Mouse (Mus musculus) ES-E14 (cell line): ENCODE data around the gene Nars2. TPM values are rescaled to one million over a fixed set of nuclear protein-coding genes. Genes with fewer than 3 reads are reported as not detected.
A peak's percentile ranks its signal among the peaks of the same experiment; 100 is the strongest.

Experiments used
- DNase-seq: peaks from one replicate; pipeline ENCODE4 v3.0.0-alpha.2; 2013; ENCODE audit warnings: low read depth, low spot score
- H3K27ac ChIP-seq: 2 replicates; pipeline ENCODE4 v1.5.1; 2012; ENCODE audit warnings: low read depth, mild to moderate bottlenecking, low read length, moderate library complexity, mixed read lengths; ENCODE audit not compliant: poor library complexity, insufficient read depth, severe bottlenecking
- H3K36me3 ChIP-seq: 2 replicates; pipeline ENCODE4 v1.6.1; 2012; ENCODE audit warnings: mild to moderate bottlenecking, low read length, moderate library complexity, mixed read lengths; ENCODE audit not compliant: control insufficient read depth, poor library complexity, insufficient read depth, severe bottlenecking
- H3K4me1 ChIP-seq, 2 experiments: fragments of 150-350 bp in 1 of 2; sonication (generic) in 1 of 2; 2 replicates each; pipeline ENCODE4 v1.6.1; 2012; ENCODE audit warnings: low read length in 2 of 2, mild to moderate bottlenecking in 1 of 2, mixed read lengths in 1 of 2; ENCODE audit not compliant: control insufficient read depth in 2 of 2, insufficient read depth in 2 of 2, poor library complexity in 1 of 2
- H3K4me3 ChIP-seq, 2 experiments: fragments of 150-350 bp in 1 of 2; sonication (generic) in 1 of 2; 2 replicates each; pipeline ENCODE4 v1.5.1; 2012; ENCODE audit warnings: low read length in 2 of 2, low read depth in 1 of 2, mild to moderate bottlenecking in 1 of 2, mixed read lengths in 1 of 2; ENCODE audit not compliant: insufficient read depth in 1 of 2, poor library complexity in 1 of 2, severe bottlenecking in 1 of 2
- H3K9ac ChIP-seq: 2 replicates; pipeline ENCODE4 v1.6.1; 2012; ENCODE audit warnings: low read depth, mild to moderate bottlenecking, low read length, mixed read lengths; ENCODE audit not compliant: poor library complexity, insufficient read depth, severe bottlenecking
- H3K9me3 ChIP-seq: fragments of 150-350 bp; sonication (generic); 2 replicates; pipeline ENCODE4 v1.6.1; 2012; ENCODE audit warnings: low read depth, mild to moderate bottlenecking, low read length; ENCODE audit not compliant: control insufficient read depth, insufficient read depth
- CHD2 ChIP-seq: IDR thresholded peaks from 2 replicates; pipeline ENCODE4 v1.6.1; 2014; ENCODE audit warnings: mild to moderate bottlenecking, low read depth, low read length, inconsistent platforms
- HCFC1 ChIP-seq: IDR thresholded peaks from 2 replicates; pipeline ENCODE4 v1.6.1; 2012; ENCODE audit warnings: low read length, inconsistent platforms, borderline replicate concordance; ENCODE audit not compliant: insufficient read depth
- MAFK ChIP-seq: IDR thresholded peaks from 2 replicates; pipeline ENCODE4 v1.6.1; 2014; ENCODE audit warnings: mild to moderate bottlenecking, low read depth, low read length, inconsistent platforms; ENCODE audit not compliant: insufficient read depth
- ZC3H11A ChIP-seq: IDR thresholded peaks from 2 replicates; pipeline ENCODE4 v1.6.1; 2012; ENCODE audit warnings: low read depth, mild to moderate bottlenecking, inconsistent platforms, low read length, borderline replicate concordance
- ZNF384 ChIP-seq: IDR thresholded peaks from 2 replicates; pipeline ENCODE4 v1.6.1; 2012; ENCODE audit warnings: low read depth, low read length, inconsistent platforms
- in situ Hi-C, 2 experiments: fragments of 600-800 bp; cut with MboI; formaldehyde crosslinking; loops; one replicate each; pipeline ENCODE4 v1.15.1; 2025; ENCODE audit warnings: low sequenced_read_pairs in 2 of 2, inconsistent platforms in 1 of 2; ENCODE audit not compliant: unreplicated experiment in 2 of 2
- total RNA-seq: library from RNA; depleted of rRNA; stranded (reverse); fragments of 300-350 nt; gene quantifications from 2 replicates; pipeline ENCODE4 v1.2.3, GENCODE M21; 2012

The Nars2 gene
- total RNA-seq, 1 experiment, result 9.0 TPM

DNA sequence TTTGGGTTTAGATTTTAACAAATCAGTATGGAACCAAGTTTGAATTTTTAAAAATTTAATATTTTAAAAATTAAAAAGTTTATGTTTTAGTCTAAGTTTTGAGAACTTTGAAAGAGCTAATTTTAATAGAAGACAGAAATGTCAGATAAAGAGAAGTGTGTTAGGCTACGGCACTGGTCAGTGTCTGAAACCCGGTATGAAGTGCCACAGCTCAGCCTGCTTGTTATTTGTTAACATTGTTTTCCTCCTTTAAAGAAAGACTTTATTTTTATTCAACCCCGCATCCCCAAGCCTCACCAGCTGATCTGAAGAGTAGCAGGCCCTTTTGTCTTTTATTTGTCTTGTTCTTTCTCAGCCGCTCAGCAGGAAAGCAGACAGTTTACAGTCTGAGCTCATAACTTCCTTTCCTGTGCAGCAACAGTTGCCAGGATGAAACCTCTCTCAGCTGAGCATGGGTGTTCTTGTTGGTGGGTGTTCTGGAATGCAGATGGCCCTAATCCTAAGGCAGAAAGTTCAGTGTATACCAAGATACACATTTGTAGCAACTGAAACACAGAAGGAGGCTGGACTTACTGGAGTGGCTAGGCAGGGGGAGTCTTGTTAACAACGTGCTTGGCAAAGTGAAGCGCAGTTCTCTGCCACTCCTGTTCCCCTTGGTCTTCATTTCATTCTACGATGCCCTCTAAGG, 32.5 kb downstream of the Nars2 start:
- Histone ChIP-seq H3K4me1 (peaks cover 3 to 14% of the 10 kb centered on the region in 2 experiments), H3K27ac (no peak overlapping the region; the same call in 1 of the 2 replicates), H3K4me3 (no peak overlapping the region), H3K9ac (no peak overlapping the region), H3K36me3 (0 out of 2 replicates have a peak, but pooled peaks cover 2% of the 10 kb centered on the region), H3K9me3 (no peaks in the 10 kb centered on the region)
- TF ChIP-seq MAFK (no peak), ZNF384 (no peak), ZC3H11A (no peak), HCFC1 (no peak), CHD2 (no peak)
- in situ Hi-C loops, result no loop called here
- DNase-seq, result peak; percentile 27

GRCm38 (mm10) chr7:96985798-96986197, 34.5 kb downstream of the Nars2 start:
- TF ChIP-seq ZNF384, result no peak
- TF ChIP-seq ZC3H11A, result no peak
- no peak for TF ChIP-seq CHD2
- TF ChIP-seq MAFK, result no peak
- TF ChIP-seq HCFC1, result no peak
- DNase-seq, result no peak
- 0 out of 2 replicates have a peak, but pooled peaks cover 2% of the 10 kb centered on the region for H3K36me3 ChIP-seq
- H3K9ac ChIP-seq, result no peak overlapping the region
- H3K27ac ChIP-seq, result no peak overlapping the region
- H3K4me3 ChIP-seq, result no peak overlapping the region
- in situ Hi-C loops, result no loop called here
- H3K9me3 ChIP-seq, result no peaks in the 10 kb centered on the region
- H3K4me1 ChIP-seq, result peaks cover 3 to 14% of the 10 kb centered on the region in 2 experiments

- H3K27ac ChIP-seq, result no peak overlapping the region
- no peak for DNase-seq
- in situ Hi-C loops, result no loop called here
- H3K9me3 ChIP-seq, result no peaks in the 10 kb centered on the region
- 0 out of 2 replicates have a peak, but pooled peaks cover 2% of the 10 kb centered on the region for H3K36me3 ChIP-seq
- no peak overlapping the region for H3K4me3 ChIP-seq
- TF ChIP-seq CHD2, result no peak
- TF ChIP-seq MAFK, result no peak
- TF ChIP-seq ZNF384, result no peak
- TF ChIP-seq ZC3H11A, result no peak
- no peak for TF ChIP-seq HCFC1
- H3K9ac ChIP-seq, result no peak overlapping the region
- peaks cover 3 to 14% of the 10 kb centered on the region in 2 experiments for H3K4me1 ChIP-seq
Measured at GRCm38 (mm10) chr7:96986795-96987445, 35.6 kb downstream of the Nars2 start.

GRCm38 (mm10) chr7:96987676-96988075, 36.4 kb downstream of the Nars2 start:
- in situ Hi-C loops, result no loop called here
- Histone ChIP-seq H3K9me3 (no peaks in the 10 kb centered on the region), H3K4me3 (no peak overlapping the region), H3K9ac (no peak overlapping the region), H3K36me3 (0 out of 2 replicates have a peak, but pooled peaks cover 2% of the 10 kb centered on the region), H3K4me1 (peaks cover 3 to 14% of the 10 kb centered on the region in 2 experiments), H3K27ac (no peak overlapping the region)
- no peak for DNase-seq
- TF ChIP-seq ZC3H11A (no peak), MAFK (no peak), HCFC1 (no peak), CHD2 (no peak), ZNF384 (no peak)
